Mouse (Mus musculus): ENCODE results near the gene Fbxo10. TPM values are rescaled to one million over a fixed set of nuclear protein-coding genes. Genes with fewer than 3 reads are reported as not detected.
"Not testable (repeated sequence)": the region's sequence is repeated elsewhere in the genome, so short reads cannot be mapped to it uniquely, and the experiment has no call there.

The Fbxo10 gene
- total RNA-seq, 2 experiments from 2014 or later: 30.3 to 31.3 TPM

DNA sequence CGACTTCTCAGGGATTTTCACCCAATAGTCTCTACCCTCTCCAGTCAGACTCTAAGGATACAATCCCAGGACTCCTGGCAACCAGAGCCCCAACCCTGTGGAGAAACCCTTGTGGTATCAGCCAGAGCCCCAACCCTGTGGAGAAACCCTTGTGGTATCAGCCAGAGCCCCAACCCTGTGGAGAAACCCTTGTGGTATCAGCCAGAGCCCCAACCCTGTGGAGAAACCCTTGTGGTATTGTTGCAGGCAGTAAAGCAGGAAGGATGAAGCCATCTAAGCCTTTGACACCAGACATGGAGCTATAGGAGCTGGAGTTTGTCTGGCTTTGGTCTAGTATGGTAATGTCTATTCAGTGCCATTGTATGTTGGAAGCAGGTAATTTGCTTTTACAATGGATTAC, 20.6 kb downstream of the Fbxo10 start:
- intact Hi-C loops (cut with DNase I); DNase-seq (ENCODE audit: extremely low spot score in 1 of 2, low spot score in 2 of 2): not testable (repeated sequence)

DNA sequence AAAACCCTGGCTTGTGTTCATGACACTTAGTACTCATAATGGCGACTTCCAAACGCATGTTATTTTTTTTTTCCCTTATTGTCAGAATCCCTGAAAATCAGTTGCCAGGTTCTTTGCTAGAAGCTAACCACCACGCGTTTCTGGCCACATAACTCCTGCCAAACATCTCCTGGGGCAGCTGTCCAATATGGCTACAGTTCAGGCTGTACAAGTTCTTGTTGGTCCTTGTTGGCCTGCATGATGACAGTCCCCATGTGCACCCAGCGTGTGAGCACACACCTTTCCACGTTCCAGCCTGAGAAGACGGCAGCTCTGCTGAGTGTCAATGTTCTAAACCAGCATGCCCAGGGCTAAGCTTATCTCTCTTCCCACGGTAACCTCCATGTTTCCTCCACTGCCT, 29.0 kb downstream of the Fbxo10 start:
- intact Hi-C loops (cut with DNase I): no loop called here
- DNase-seq (ENCODE audit: extremely low spot score in 1 of 2, low spot score in 2 of 2): no peak

DNA sequence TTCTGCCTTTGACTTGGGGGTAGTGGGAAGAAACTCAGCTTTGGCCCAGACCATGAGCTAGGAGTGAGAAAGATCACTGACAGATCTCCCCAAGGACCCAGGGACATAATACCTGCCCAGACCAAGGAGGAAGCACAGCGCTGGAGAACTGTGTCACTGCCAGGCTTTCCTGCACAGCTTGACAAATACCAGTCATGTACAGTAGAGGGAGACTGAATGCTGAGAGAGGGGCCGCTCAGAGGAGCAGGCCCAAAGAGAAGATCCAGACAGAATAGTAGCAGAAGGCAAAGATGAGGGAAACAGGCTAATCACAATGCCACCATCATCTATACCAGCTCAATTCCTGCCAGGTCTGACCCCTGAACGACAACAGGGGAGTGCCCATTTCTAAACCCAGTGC, 29.5 kb downstream of the Fbxo10 start:
- intact Hi-C loops (cut with DNase I): no loop called here
- DNase-seq (ENCODE audit: extremely low spot score in 1 of 2, low spot score in 2 of 2): peak in 1 of 2 experiments; percentile 11

DNA sequence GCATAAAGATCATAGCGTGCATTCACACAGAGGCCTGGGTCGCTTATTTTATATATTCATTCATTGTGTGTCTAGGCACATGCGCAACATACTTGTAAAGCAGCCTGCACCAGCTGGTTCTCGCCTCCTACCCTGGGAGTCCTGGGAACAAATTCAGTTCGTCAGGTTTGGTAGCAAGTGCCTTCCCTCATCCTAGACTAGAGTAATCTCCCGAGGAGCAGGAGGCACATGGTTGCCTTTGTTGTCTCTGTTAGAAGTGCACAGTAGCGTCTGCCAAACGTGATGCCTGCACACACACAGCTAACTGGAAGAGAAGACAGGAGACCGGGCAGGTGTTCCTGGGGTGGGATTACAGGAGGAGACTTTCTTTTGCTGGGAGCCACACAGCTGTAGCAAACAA, 36.4 kb downstream of the Fbxo10 start:
- intact Hi-C loops (cut with DNase I): no loop called here
- DNase-seq (ENCODE audit: extremely low spot score in 1 of 2, low spot score in 2 of 2): peak in 1 of 2 experiments; percentile 23

DNA sequence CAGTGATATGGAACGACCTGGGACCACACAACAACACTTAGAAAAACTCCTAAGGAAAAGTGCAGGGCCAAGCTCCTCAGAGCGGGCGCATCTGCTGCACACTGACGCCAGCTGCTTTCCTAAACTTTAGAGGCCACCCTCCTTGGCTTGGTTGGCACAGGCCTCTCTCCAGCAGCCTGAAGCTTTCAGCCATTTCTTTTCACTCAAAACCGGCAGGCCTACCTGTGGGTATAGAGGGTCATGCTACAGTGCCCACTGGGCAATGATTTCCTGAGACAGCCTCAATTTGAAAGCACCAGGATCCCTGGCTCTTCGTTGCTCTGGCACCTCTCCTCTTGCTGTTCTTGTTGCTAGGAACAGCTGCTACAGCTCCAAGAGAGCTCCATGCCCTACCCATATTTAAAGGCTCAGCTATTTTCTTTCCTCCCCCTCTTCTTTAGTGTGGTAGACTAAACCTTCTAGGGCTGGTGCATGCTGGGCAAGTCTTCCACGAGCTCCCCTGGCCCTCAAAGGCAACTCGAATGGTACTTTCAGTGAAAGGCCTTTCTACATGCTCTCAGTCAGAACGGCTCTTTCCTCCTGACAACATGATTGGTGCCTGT, 37.0 kb downstream of the Fbxo10 start:
- peak in 1 of 2 experiments; percentile 6 for DNase-seq (ENCODE audit: extremely low spot score in 1 of 2, low spot score in 2 of 2)
- intact Hi-C loops (cut with DNase I): no loop called here

DNA sequence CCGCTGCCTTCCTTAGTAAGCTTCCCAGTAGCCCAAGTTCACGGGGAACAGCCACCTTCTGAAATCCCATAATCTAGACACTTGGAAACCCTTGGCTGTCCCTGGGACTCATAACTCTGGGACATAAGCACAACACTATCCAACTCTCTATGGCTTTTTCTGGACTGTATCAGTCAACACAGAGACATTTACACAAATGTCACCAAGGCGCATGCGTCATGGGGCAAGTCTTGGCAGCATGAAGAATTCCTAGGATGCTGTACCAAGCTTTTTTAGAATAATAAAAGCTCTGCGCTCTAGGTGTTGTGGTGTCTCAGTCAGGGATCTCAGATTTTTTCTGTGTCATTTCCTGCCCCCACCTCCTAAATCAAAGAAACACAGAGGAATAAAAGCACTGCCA, 37.7 kb downstream of the Fbxo10 start:
- DNase-seq (ENCODE audit: extremely low spot score in 1 of 2, low spot score in 2 of 2): no peak
- intact Hi-C loops (cut with DNase I): no loop called here

DNA sequence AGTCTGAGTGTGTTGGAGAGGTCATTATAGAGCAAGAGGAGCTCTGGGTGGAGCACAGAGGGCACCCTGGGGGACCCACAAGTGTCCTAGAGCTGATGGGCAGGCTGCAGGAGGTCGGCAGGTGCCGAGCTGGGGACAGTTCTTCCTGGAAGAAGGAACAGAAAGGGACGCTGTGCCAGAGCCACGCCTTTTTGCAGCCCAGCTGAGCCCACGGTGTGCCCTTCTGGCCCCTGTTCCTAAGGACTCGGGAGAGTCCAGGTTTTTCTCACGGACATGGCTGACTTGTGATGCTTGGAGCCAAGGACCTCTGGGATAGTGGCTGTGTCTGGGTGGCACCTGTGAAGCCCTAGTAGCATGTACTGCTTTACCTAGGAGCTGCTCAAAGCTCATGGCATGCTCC, 43.6 kb downstream of the Fbxo10 start:
- intact Hi-C loops (cut with DNase I): no loop called here
- no peak for DNase-seq (ENCODE audit: extremely low spot score in 1 of 2, low spot score in 2 of 2)

DNA sequence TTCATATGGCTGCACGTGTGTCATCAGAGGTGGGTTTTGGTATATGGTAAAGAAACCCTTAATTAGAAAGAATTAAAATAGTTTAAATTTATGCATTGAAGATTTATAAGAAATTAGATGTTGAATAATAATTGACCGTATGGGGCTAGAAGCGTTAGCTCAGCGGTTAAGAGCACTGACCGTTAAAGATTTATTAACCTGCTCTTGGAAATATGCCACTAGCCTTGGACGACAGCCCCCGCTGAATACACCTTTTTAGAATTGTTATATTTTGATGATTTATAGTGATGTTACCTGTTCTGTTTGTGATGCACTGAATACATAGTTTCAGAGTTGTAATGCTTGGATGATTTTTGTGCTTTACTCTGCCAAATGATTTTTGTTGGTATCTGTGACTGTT, 44.9 kb downstream of the Fbxo10 start:
- intact Hi-C loops (cut with DNase I); DNase-seq (ENCODE audit: extremely low spot score in 1 of 2, low spot score in 2 of 2): not testable (repeated sequence)

DNA sequence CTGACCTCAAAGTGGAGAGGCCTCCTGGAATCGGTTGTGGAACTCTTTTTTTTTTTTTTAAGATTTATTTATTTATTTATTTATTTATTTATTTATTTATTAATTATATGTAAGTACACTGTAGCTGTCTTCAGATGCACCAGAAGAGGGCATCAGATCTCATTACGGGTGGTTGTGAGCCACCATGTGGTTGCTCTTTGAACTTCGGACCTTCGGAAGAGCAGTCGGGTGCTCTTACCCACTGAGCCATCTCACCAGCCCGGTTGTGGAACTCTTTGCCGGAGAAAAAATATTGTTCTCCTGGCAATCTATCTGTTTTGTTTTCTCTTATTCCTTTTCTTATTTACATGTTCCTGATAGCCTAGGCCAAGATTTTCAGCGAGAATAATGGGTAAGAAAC, 45.5 kb downstream of the Fbxo10 start:
- intact Hi-C loops (cut with DNase I); DNase-seq (ENCODE audit: extremely low spot score in 1 of 2, low spot score in 2 of 2): not testable (repeated sequence)

DNA sequence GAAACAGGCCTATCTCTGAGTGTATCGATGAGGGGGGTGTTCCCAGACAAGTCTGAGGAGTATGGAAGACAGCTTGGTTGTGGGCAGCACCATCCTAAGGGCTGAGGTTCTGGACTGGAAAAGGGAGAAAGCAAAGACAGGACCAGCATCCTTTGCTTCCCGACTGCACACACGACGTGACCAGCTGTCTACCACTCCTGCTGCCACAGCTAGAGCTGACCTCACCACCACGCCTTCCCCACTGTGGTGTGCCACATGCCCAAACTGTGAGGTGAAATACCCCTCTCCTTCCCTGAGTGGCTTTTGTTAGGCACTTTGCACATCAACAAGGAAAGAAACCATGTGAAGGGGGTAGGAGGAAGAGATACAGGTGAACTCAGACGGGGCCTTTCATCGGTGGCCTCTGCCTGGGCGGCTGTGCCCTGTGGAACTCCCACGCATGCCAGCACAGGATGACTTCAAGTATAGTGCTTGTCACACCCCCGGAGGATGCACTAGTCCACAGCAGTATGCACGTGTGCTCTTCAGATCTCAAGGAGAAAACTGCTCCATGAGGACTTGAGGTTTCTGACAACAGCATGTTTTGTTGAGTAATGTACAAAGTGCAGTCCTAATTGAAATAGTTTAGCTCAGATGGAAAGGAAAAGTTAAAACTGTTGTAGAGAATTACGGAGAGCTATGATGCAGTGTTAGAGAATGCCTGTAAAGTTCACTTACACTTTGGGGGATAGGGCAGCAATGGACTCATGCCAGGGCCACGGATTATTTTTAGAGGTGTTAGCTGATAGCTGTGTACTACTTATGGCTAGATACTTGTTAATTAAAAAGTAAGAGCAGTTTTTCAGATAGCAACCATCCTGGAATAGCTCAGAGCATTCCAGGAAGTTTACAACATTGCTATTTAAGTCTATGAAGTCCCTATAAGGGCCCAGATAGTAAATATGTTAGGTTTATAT, 46.7 kb downstream of the Fbxo10 start:
- DNase-seq (ENCODE audit: extremely low spot score in 1 of 2, low spot score in 2 of 2): no peak
- intact Hi-C loops (cut with DNase I): no loop called here

DNA sequence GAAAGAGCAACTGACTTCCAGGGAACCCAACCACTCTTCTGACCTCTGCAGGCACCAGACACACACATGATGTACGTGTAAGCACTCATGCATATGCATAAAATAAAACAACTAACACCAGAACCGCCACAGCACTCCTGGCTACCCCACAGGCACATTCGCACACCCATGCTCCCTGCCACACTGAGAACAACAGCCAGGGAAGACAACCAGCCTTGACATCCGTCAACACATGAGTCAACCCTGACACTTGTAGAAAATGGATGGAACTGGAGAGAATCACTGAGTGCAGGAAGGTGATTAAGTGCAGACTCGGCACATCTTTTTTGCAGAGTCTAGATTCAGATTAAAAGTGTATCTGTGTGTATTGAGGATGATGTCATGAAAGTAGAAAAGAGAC, 47.8 kb downstream of the Fbxo10 start:
- DNase-seq (ENCODE audit: extremely low spot score in 1 of 2, low spot score in 2 of 2): no peak
- intact Hi-C loops (cut with DNase I): no loop called here

DNA sequence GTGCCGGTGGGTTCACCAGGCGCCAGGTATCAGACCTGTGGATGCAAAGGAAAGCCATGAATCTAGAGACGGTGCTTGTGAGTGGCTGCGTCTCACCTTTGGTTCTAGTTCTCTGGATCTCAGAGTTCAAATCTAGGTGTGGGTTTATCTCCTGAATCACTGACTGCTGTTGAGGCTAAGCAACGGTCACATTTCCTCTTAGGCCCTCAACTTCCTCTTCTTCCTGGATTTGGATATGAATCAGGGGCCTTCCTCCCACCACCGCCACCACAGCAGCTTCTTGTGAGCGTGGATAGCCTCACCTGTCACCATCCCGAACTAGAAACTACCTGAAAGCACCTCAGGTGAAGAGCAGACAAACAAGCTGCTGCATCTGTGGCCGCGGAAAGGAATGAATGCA, 48.4 kb downstream of the Fbxo10 start:
- intact Hi-C loops (cut with DNase I): no loop called here
- no peak for DNase-seq (ENCODE audit: extremely low spot score in 1 of 2, low spot score in 2 of 2)

DNA sequence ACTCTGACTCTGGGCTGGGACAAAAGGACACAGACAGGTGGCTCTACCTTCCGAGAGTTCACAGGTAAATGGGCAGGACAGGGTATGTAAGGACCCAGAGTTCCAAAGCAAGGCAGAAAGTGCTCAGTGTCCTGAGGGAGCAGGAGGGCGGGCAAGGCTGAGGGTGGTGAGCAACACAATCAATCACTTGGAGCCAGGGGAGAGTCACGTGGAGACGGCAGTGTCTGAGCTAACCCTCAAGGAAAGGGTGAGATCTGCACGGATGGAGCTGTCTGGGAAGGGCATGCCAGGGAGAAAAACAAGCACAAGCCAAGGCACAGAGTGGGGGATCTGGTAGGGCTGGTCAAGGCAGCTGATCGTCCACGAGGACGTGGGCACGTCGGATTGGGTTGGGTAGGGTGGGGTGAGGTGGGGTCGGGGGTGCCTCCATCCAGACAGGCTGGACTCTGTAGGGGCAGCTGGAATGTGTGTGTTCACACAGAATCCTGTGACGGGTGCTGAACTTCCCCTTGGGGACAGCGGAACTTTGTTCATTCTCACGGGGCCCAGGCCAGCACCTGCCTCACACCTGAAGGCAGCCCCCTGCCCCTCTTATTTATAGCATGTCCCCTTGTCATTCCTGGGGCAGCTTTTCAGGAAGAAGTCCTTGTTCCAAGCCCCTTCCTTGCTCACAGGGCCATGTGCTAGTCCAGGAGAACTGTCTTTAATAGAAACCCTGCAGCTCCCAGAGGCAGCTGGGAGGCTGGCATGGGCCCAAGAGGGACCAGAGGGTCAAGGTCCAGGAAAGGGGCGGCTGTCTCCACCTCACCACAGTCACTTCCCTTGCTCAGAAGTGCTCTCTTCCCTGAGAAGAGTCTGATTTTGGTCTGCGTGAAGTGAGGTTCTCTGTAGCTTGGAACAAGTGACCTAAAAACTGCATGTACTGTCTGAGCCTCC, 49.4 kb downstream of the Fbxo10 start:
- intact Hi-C loops (cut with DNase I): no loop called here
- peak in 1 of 2 experiments; percentile 57 for DNase-seq (ENCODE audit: extremely low spot score in 1 of 2, low spot score in 2 of 2)

DNA sequence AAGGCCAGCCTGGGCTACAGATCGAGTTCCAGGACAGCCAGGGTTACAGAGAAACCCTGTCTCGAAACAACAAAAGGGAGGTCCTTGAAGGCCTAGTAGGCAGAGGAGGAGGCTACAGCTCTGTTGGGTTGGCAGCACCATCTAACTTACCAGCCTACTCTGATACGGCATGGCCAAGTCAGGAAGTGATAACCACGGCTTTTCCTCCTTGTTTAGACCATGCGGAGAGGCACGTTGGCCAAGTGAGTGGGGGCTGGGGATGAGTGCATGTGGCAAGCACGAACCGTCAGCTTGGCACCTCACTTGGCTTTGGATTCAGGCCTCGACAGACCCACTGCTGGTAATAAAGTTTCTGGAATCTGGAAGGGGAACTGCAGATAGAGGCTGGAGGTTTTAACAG, 51.8 kb downstream of the Fbxo10 start:
- intact Hi-C loops (cut with DNase I): no loop called here

DNA sequence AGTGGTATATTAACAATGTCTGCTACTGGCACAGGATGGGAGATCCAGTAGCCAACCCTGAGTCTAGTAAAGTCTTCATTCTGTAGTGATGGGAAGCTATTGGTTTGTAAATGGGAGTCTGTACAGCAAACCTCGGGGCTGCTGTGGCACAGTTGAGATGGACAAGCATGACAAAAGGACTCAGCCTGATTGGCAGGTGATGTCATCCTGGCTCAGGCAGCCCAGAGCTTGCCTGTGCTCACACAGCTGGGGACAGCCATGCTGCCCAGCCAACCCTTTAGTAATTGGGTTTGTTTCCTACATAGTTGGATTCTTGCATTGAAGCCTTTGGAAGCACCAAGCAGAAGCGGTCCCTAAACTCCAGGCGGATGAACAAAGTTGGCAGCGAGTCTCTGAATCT, 57.9 kb downstream of the Fbxo10 start:
- intact Hi-C loops (cut with DNase I): no loop called here
- DNase-seq (ENCODE audit: extremely low spot score in 1 of 2, low spot score in 2 of 2): peak in 1 of 2 experiments; percentile 7

More for the DNA sequence above, 51.8 kb downstream of the Fbxo10 start:
- DNase-seq (ENCODE audit: extremely low spot score in 1 of 2, low spot score in 2 of 2): no peak

DNA sequence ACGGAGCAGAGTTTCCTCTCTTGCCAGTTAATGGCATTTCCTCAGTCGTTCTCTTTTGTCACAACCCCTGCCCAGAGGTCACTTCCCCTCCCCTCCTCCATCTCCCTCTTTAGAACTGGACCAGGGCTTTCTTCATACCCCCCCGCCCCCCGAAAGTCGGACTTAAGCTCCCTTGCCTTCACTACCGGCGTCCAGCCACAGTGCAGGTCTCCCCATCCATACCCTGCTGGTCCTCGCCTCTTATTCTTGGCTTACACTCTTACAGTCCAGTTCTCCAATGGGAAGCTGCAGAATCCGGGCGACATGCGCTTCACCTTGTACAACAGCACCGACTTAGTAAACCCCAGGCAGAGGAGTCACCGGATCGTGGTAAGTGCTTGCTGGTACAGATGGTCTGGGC, 65.4 kb downstream of the Fbxo10 start:
- intact Hi-C loops (cut with DNase I): loop anchor here (5.0 to 10.0 kb wide), 2 partner anchors 263 to 836 kb away; no protein-coding TSS in a partner anchor
- peak in 1 of 2 experiments; percentile 24 for DNase-seq (ENCODE audit: extremely low spot score in 1 of 2, low spot score in 2 of 2)

DNA sequence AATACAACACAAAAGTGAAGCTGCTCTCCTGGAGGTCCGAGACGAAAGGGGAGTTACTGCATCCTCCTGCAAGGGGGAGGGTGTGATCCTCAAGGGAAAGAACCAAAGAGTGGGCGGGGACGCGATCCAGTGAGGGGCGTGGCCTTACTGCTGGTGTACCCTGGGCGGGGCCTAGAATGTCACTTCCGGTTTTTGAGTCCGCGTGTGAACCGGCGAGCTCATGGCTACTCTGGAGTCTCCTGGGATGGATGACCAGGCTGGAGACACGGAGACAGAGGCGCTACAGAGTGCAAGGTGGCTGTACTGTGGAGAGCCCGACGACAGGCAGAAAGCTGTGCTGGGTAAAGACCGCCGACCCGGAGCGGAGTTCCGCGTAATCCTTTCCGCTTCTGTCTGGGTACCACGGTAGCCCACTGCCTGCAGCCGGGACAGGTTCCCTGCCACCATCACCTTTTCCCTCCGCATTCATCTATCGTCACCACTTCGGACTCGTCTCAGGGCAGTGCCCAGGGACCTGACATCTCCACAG, 65.9 kb downstream of the Fbxo10 start, which contains the start of gene Polr1e:
Polr1e (plus strand) TSS at position 132 of the 529 bp plus-strand sequence.
- intact Hi-C loops (cut with DNase I): loop anchor here (5.0 to 10.0 kb wide), 2 partner anchors 264 to 836 kb away; no protein-coding TSS in a partner anchor
- peak; percentile 87 to 95 for DNase-seq (ENCODE audit: extremely low spot score in 1 of 2, low spot score in 2 of 2)

DNA sequence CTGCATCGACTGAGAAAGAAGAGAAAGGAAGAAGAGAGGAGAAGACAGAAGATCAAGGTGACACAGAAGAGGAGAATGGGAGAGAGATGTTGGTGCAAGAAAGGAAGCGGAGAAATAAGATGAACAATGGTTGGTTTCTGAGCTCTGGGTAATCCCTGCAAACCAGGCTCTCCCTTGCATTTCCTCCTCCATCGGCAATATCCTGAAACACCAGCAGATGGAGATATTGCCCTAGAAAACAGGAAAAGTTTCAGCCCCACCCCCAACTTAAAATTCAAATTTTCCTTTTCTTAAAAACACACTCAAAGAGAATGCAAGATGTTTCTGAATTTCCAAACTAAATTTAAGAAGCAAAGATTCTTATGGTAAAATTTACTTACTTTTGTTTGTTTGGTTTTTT, 68.8 kb downstream of the Fbxo10 start:
- DNase-seq (ENCODE audit: extremely low spot score in 1 of 2, low spot score in 2 of 2): peak in 1 of 2 experiments; percentile 65

More for the DNA sequence above, 68.8 kb downstream of the Fbxo10 start:
- intact Hi-C loops (cut with DNase I): loop anchor here (5.0 to 10.0 kb wide), 2 partner anchors 267 to 839 kb away; no protein-coding TSS in a partner anchor
